Mouse (Mus musculus) CH12.LX (cell line): ENCODE results near the gene Agxt.

Experiments
- CTCF ChIP-seq, 2 experiments: IDR thresholded peaks in 1 of 2; conservative IDR thresholded peaks in 1 of 2; 2 replicates each; pipeline ENCODE4 v1.5.1; 2011 to 2012; ENCODE audit warnings: low read depth in 2 of 2, low read length in 2 of 2, improper control_type of control experiment in 1 of 2, inconsistent platforms in 1 of 2, mild to moderate bottlenecking in 1 of 2, moderate library complexity in 1 of 2
- E2F4 ChIP-seq: IDR thresholded peaks from 2 replicates; pipeline ENCODE4 v1.6.1; 2011; ENCODE audit warnings: low read depth, low read length, improper control_type of control experiment; ENCODE audit not compliant: insufficient replicate concordance
- EP300 ChIP-seq: IDR thresholded peaks from 2 replicates; pipeline ENCODE4 v1.6.1; 2011; ENCODE audit warnings: low read length, improper control_type of control experiment
- ETS1 ChIP-seq: conservative IDR thresholded peaks from 2 replicates; pipeline ENCODE4 v1.6.1; 2012; ENCODE audit warnings: low read depth, mild to moderate bottlenecking, inconsistent platforms, low read length, improper control_type of control experiment, moderate library complexity
- GABPA ChIP-seq: IDR thresholded peaks from 2 replicates; pipeline ENCODE4 v1.6.1; 2012; ENCODE audit warnings: low read depth, low read length, improper control_type of control experiment, inconsistent platforms; ENCODE audit not compliant: insufficient replicate concordance
- HCFC1 ChIP-seq: IDR thresholded peaks from 2 replicates; pipeline ENCODE4 v1.6.1; 2012; ENCODE audit warnings: low read depth, mild to moderate bottlenecking, inconsistent platforms, low read length, improper control_type of control experiment
- KAT2A ChIP-seq: IDR thresholded peaks from 2 replicates; pipeline ENCODE4 v1.6.1; 2012; ENCODE audit warnings: low read length, improper control_type of control experiment, inconsistent platforms; ENCODE audit not compliant: insufficient replicate concordance
- MXI1 ChIP-seq: IDR thresholded peaks from 2 replicates; pipeline ENCODE4 v1.6.1; 2011; ENCODE audit warnings: mild to moderate bottlenecking, low read depth, low read length, improper control_type of control experiment
- POLR2A ChIP-seq: IDR thresholded peaks from 2 replicates; pipeline ENCODE4 v1.6.1; 2011; ENCODE audit warnings: low read depth, mild to moderate bottlenecking, improper control_type of control experiment, low read length
- USF1 ChIP-seq: IDR thresholded peaks from 2 replicates; pipeline ENCODE4 v1.6.1; 2014; ENCODE audit warnings: low read depth, mild to moderate bottlenecking, inconsistent platforms, low read length, improper control_type of control experiment
- ZNF384 ChIP-seq: IDR thresholded peaks from 2 replicates; pipeline ENCODE4 v1.6.1; 2012; ENCODE audit warnings: low read depth, low read length, improper control_type of control experiment, inconsistent platforms

- no peak for TF ChIP-seq GABPA
- no peak for TF ChIP-seq USF1
- no peak for TF ChIP-seq EP300
- no peak for TF ChIP-seq POLR2A
- no peak for TF ChIP-seq CTCF (conservative IDR thresholded peaks at IDR 0.05 in 1 of 2, IDR thresholded peaks at IDR 0.05 in 1 of 2; ENCODE audit: low read depth in 2 of 2, low read length in 2 of 2)
- no peak for TF ChIP-seq ZNF384
- TF ChIP-seq ETS1 = no peak
- no peak for TF ChIP-seq HCFC1
- no peak for TF ChIP-seq MXI1
- no peak for TF ChIP-seq E2F4
- no peak for TF ChIP-seq KAT2A
Observed at GRCm38 (mm10) chr1:93161350-93161749, 26.3 kb downstream of the Agxt start.
